Mouse (Mus musculus) hindbrain, embryonic 12.5 days (tissue): Measurements from ENCODE around the gene Tbc1d17. TPM values are rescaled to one million over a fixed set of nuclear protein-coding genes. Genes with fewer than 3 reads are reported as not detected.

Experiments
- ATAC-seq: fragments of 200-750 bp; cut with Nextera tagmentation; 2 replicates; pipeline ENCODE4 v1.8.0; 2017; ENCODE audit warnings: moderate TSS enrichment; ENCODE audit not compliant: low FRiP score
- H3K27ac ChIP-seq: fragments of 300-500 bp; sonication (generic); 2 replicates; pipeline ENCODE4 v1.5.1; 2016; ENCODE audit warnings: mild to moderate bottlenecking
- H3K27me3 ChIP-seq: fragments of 300-500 bp; sonication (generic); 2 replicates; pipeline ENCODE4 v1.6.1; 2016; ENCODE audit warnings: mild to moderate bottlenecking
- H3K36me3 ChIP-seq: fragments of 300-500 bp; sonication (generic); 2 replicates; pipeline ENCODE4 v1.6.1; 2016; ENCODE audit warnings: mild to moderate bottlenecking
- H3K4me1 ChIP-seq: fragments of 300-500 bp; sonication (generic); 2 replicates; pipeline ENCODE4 v1.6.1; 2016
- H3K4me2 ChIP-seq: fragments of 300-500 bp; sonication (generic); replicated peaks from 2 replicates; pipeline ENCODE4 v1.6.1; 2016; ENCODE audit warnings: mild to moderate bottlenecking
- H3K4me3 ChIP-seq: fragments of 300-500 bp; sonication (generic); 2 replicates; pipeline ENCODE4 v1.5.1; 2016; ENCODE audit warnings: mild to moderate bottlenecking
- H3K9ac ChIP-seq: fragments of 300-500 bp; sonication (generic); 2 replicates; pipeline ENCODE4 v1.6.1; 2016; ENCODE audit warnings: mild to moderate bottlenecking, moderate library complexity
- H3K9me3 ChIP-seq: fragments of 300-500 bp; sonication (generic); replicated peaks from 2 replicates; pipeline ENCODE4 v1.6.1; 2016; ENCODE audit warnings: mild to moderate bottlenecking
- WGBS: fragments of 180-500 bp; shearing (Covaris S2); methylation state at CpG from one replicate; pipeline ENCODE4 v1.1.7; 2016; 5-methylcytosine and 5-hydroxymethylcytosine counted together
- polyA plus RNA-seq: library from polyadenylated mRNA; unstranded; fragments of >200 nt; fragmentation: Nextera tagmentation; extraction: Ambion mirVana; gene quantifications from 2 replicates; pipeline ENCODE4 v1.2.1, GENCODE M21; 2016

The Tbc1d17 gene
- polyA plus RNA-seq, 1 experiment from 2014 or later, result 103 TPM

GRCm38 (mm10) chr7:44857042-44857552, 8.2 kb upstream of the Tbc1d17 start, which contains the start of gene Pnkp:
TSS of gene Pnkp (plus strand) at chr7:44857139.
- peaks cover 52% of the 10 kb centered on the region for H3K4me1 ChIP-seq
- peak; percentile 38 for ATAC-seq
- H3K27ac ChIP-seq, result peak within 1 kb of the TSS; percentile 92
- H3K27me3 ChIP-seq, result no peaks in the 10 kb centered on the region
- peaks cover 20% of the 10 kb centered on the region for H3K36me3 ChIP-seq
- peak within 1 kb of the TSS; percentile 68 for H3K4me3 ChIP-seq
- H3K4me2 ChIP-seq, result peak within 1 kb of the TSS; percentile 93
- peak within 1 kb of the TSS; percentile 92 for H3K9ac ChIP-seq
- H3K9me3 ChIP-seq, result no peaks in the 10 kb centered on the region
- under 1% methylated on average over 32 of the region's 32 CpGs for WGBS

GRCm38 (mm10) chr7:44856265-44856916, 7.5 kb upstream of the Tbc1d17 start:
- no peaks in the 10 kb centered on the region for H3K27me3 ChIP-seq
- H3K4me1 ChIP-seq, result peaks cover 52% of the 10 kb centered on the region
- H3K36me3 ChIP-seq, result peaks cover 13% of the 10 kb centered on the region
- peak overlapping the region; percentile 92; the same call in 1 of the 2 replicates for H3K9ac ChIP-seq
- peak overlapping the region; percentile 93 for H3K4me2 ChIP-seq
- H3K9me3 ChIP-seq, result no peaks in the 10 kb centered on the region
- ATAC-seq, result no peak
- H3K27ac ChIP-seq, result peak overlapping the region; percentile 92
- WGBS, result 64% methylated on average over 9 of the region's 9 CpGs
- H3K4me3 ChIP-seq, result peak overlapping the region; percentile 68

- 41% methylated on average over 10 of the region's 10 CpGs for WGBS
These were observed 6.2 kb upstream of the Tbc1d17 start for GRCm38 (mm10) chr7:44855036-44855435.

GRCm38 (mm10) chr7:44854356-44855031, 5.6 kb upstream of the Tbc1d17 start:
- 1% methylated on average over 45 of the region's 45 CpGs for WGBS
- peak overlapping the region; percentile 71 for H3K9ac ChIP-seq
- H3K9me3 ChIP-seq, result no peaks in the 10 kb centered on the region
- peak; percentile 14 for ATAC-seq
- H3K4me1 ChIP-seq, result peaks cover 56% of the 10 kb centered on the region
- H3K4me3 ChIP-seq, result peak overlapping the region; percentile 43
- no peaks in the 10 kb centered on the region for H3K27me3 ChIP-seq
- H3K4me2 ChIP-seq, result peak overlapping the region; percentile 90
- peak overlapping the region; percentile 92 for H3K27ac ChIP-seq
- peaks cover 5% of the 10 kb centered on the region for H3K36me3 ChIP-seq

More at GRCm38 (mm10) chr7:44855036-44855435, 6.2 kb upstream of the Tbc1d17 start:
- no peak for ATAC-seq
- Histone ChIP-seq H3K27me3 (no peaks in the 10 kb centered on the region), H3K9me3 (no peaks in the 10 kb centered on the region), H3K4me1 (peaks cover 56% of the 10 kb centered on the region), H3K4me3 (peak overlapping the region; percentile 43), H3K4me2 (peak overlapping the region; percentile 90), H3K9ac (peak overlapping the region; percentile 71), H3K27ac (peak overlapping the region; percentile 92), H3K36me3 (peaks cover 10% of the 10 kb centered on the region)

- Histone ChIP-seq H3K9me3 (no peaks in the 10 kb centered on the region), H3K9ac (peak overlapping the region; percentile 71), H3K4me2 (peak overlapping the region; percentile 90), H3K27ac (peak overlapping the region; percentile 92), H3K4me1 (peaks cover 56% of the 10 kb centered on the region), H3K27me3 (no peaks in the 10 kb centered on the region), H3K4me3 (peak overlapping the region; percentile 43), H3K36me3 (peaks cover 5% of the 10 kb centered on the region)
- ATAC-seq, result no peak
- 28% methylated on average over 26 of the region's 26 CpGs for WGBS
These were observed 4.9 kb upstream of the Tbc1d17 start for GRCm38 (mm10) chr7:44853596-44854355.

GRCm38 (mm10) chr7:44853065-44853464, 4.2 kb upstream of the Tbc1d17 start:
- no peaks in the 10 kb centered on the region for H3K9me3 ChIP-seq
- H3K27me3 ChIP-seq, result no peaks in the 10 kb centered on the region
- H3K36me3 ChIP-seq, result peaks cover 5% of the 10 kb centered on the region
- 88% methylated on average over 2 of the region's 2 CpGs for WGBS
- H3K4me3 ChIP-seq, result 0 out of 2 replicates have a peak overlapping the region, but pooled peaks have one; percentile 10
- H3K9ac ChIP-seq, result 0 out of 2 replicates have a peak overlapping the region, but pooled peaks have one; percentile 8
- H3K4me2 ChIP-seq, result 0 out of 2 replicates have a peak overlapping the region, but pooled peaks have one; percentile 3
- no peak overlapping the region for H3K27ac ChIP-seq
- peaks cover 50% of the 10 kb centered on the region for H3K4me1 ChIP-seq
- ATAC-seq, result no peak

GRCm38 (mm10) chr7:44852259-44853027, 3.6 kb upstream of the Tbc1d17 start:
- H3K27ac ChIP-seq, result no peak overlapping the region
- H3K9me3 ChIP-seq, result no peaks in the 10 kb centered on the region
- peaks cover 52% of the 10 kb centered on the region for H3K4me1 ChIP-seq
- 0 out of 2 replicates have a peak overlapping the region, but pooled peaks have one; percentile 10 for H3K4me3 ChIP-seq
- H3K27me3 ChIP-seq, result no peaks in the 10 kb centered on the region
- H3K9ac ChIP-seq, result 0 out of 2 replicates have a peak overlapping the region, but pooled peaks have one; percentile 8
- no peak for ATAC-seq
- 89% methylated on average over 35 of the region's 36 CpGs for WGBS
- 0 out of 2 replicates have a peak overlapping the region, but pooled peaks have one; percentile 3 for H3K4me2 ChIP-seq
- peaks cover 5% of the 10 kb centered on the region for H3K36me3 ChIP-seq

- H3K36me3 ChIP-seq, result peaks cover 6% of the 10 kb centered on the region
- no peaks in the 10 kb centered on the region for H3K27me3 ChIP-seq
- H3K4me2 ChIP-seq, result peak overlapping the region; percentile 78; the same call in 1 of the 2 replicates
- H3K4me1 ChIP-seq, result peaks cover 54% of the 10 kb centered on the region
- H3K9ac ChIP-seq, result no peak overlapping the region
- no peak overlapping the region for H3K27ac ChIP-seq
- H3K4me3 ChIP-seq, result no peak overlapping the region
- 92% methylated on average over 12 of the region's 12 CpGs for WGBS
- ATAC-seq, result no peak
- no peaks in the 10 kb centered on the region for H3K9me3 ChIP-seq
These were observed 2.9 kb upstream of the Tbc1d17 start for GRCm38 (mm10) chr7:44851625-44852234.

GRCm38 (mm10) chr7:44850789-44851624, 2.1 kb upstream of the Tbc1d17 start:
- Histone ChIP-seq H3K9ac (peak overlapping the region; percentile 76), H3K4me3 (peak overlapping the region; percentile 70), H3K4me1 (peaks cover 49% of the 10 kb centered on the region)

GRCm38 (mm10) chr7:44850146-44850545, 1.3 kb upstream of the Tbc1d17 start:
- Histone ChIP-seq H3K27ac (peak overlapping the region; percentile 97), H3K27me3 (no peaks in the 10 kb centered on the region), H3K4me2 (peak overlapping the region; percentile 78), H3K9me3 (no peaks in the 10 kb centered on the region), H3K36me3 (peaks cover 21% of the 10 kb centered on the region), H3K4me1 (peaks cover 46% of the 10 kb centered on the region), H3K4me3 (peak overlapping the region; percentile 70), H3K9ac (peak overlapping the region; percentile 76)
- peak; percentile 39 for ATAC-seq
- 0% methylated on average over 31 of the region's 33 CpGs for WGBS

More at GRCm38 (mm10) chr7:44850789-44851624, 2.1 kb upstream of the Tbc1d17 start:
- no peak for ATAC-seq
- peaks cover 13% of the 10 kb centered on the region for H3K36me3 ChIP-seq
- H3K27me3 ChIP-seq, result no peaks in the 10 kb centered on the region
- H3K4me2 ChIP-seq, result peak overlapping the region; percentile 78
- peak overlapping the region; percentile 97; the same call in 1 of the 2 replicates for H3K27ac ChIP-seq
- 83% methylated on average over 8 of the region's 8 CpGs for WGBS
- H3K9me3 ChIP-seq, result no peaks in the 10 kb centered on the region
